Mouse (Mus musculus) MEL (cell line): ENCODE measurements around the gene Ino80d. TPM values are rescaled to one million over a fixed set of nuclear protein-coding genes. Genes with fewer than 3 reads are reported as not detected.
A peak's percentile ranks its signal among the peaks of the same experiment; 100 is the strongest.

Experiments
- DNase-seq: peaks from one replicate; pipeline ENCODE4 v3.0.0; 2011; ENCODE audit warnings: low read depth, low spot score
- H3K27ac ChIP-seq: 2 replicates; pipeline ENCODE4 v1.5.1; 2012; ENCODE audit warnings: low read depth, mild to moderate bottlenecking, control low read depth, low read length, moderate library complexity; ENCODE audit not compliant: control insufficient read depth
- H3K27me3 ChIP-seq, 2 experiments: fragments of 150-350 bp in 1 of 2; sonication (generic) in 1 of 2; 2 replicates each; pipeline ENCODE4 v1.6.1; 2012; ENCODE audit warnings: low read length in 2 of 2, mild to moderate bottlenecking in 2 of 2, improper control_type of control experiment in 1 of 2, moderate library complexity in 1 of 2; ENCODE audit not compliant: insufficient read depth in 2 of 2, control insufficient read depth in 1 of 2
- H3K36me3 ChIP-seq, 2 experiments: 2 replicates each; pipeline ENCODE4 v1.6.1; 2012 to 2014; ENCODE audit warnings: low read length in 2 of 2, improper control_type of control experiment in 1 of 2, inconsistent platforms in 1 of 2, mild to moderate bottlenecking in 1 of 2; ENCODE audit not compliant: insufficient read depth in 2 of 2, control insufficient read depth in 1 of 2
- H3K4me1 ChIP-seq, 2 experiments: fragments of 150-350 bp in 1 of 2; sonication (generic) in 1 of 2; 2 replicates each; pipeline ENCODE4 v1.6.1; 2012; ENCODE audit warnings: low read length in 2 of 2, improper control_type of control experiment in 1 of 2, mild to moderate bottlenecking in 1 of 2; ENCODE audit not compliant: insufficient read depth in 2 of 2, control insufficient read depth in 1 of 2
- H3K4me3 ChIP-seq, 2 experiments: fragments of 150-350 bp in 1 of 2; sonication (generic) in 1 of 2; 2 replicates each; pipeline ENCODE4 v1.5.1; 2012; ENCODE audit warnings: low read depth in 2 of 2, low read length in 2 of 2, mild to moderate bottlenecking in 2 of 2, moderate library complexity in 2 of 2, control low read depth in 1 of 2, improper control_type of control experiment in 1 of 2; ENCODE audit not compliant: control insufficient read depth in 1 of 2, insufficient read depth in 1 of 2
- H3K79me2 ChIP-seq: 2 replicates; pipeline ENCODE4 v1.6.1; 2012; ENCODE audit warnings: mild to moderate bottlenecking, low read length, moderate library complexity; ENCODE audit not compliant: control insufficient read depth, poor library complexity, insufficient read depth
- H3K9ac ChIP-seq: 2 replicates; pipeline ENCODE4 v1.6.1; 2012; ENCODE audit warnings: low read depth, mild to moderate bottlenecking, control low read depth, low read length, moderate library complexity; ENCODE audit not compliant: control insufficient read depth, poor library complexity, severe bottlenecking
- H3K9me3 ChIP-seq: fragments of 150-350 bp; sonication (generic); replicated peaks from 2 replicates; pipeline ENCODE4 v1.6.1; 2012; ENCODE audit warnings: mild to moderate bottlenecking, low read length, improper control_type of control experiment, moderate library complexity; ENCODE audit not compliant: insufficient read depth
- E2F4 ChIP-seq: IDR thresholded peaks from 2 replicates; pipeline ENCODE4 v1.6.1; 2011; ENCODE audit warnings: low read depth, low read length, improper control_type of control experiment, borderline replicate concordance
- EP300 ChIP-seq, 2 experiments: IDR thresholded peaks; 2 replicates each; pipeline ENCODE4 v1.6.1; 2011; ENCODE audit warnings: improper control_type of control experiment in 2 of 2, low read length in 2 of 2, low read depth in 1 of 2, mild to moderate bottlenecking in 1 of 2
- ETS1 ChIP-seq: IDR thresholded peaks from 2 replicates; pipeline ENCODE4 v1.6.1; 2012; ENCODE audit warnings: low read depth, mild to moderate bottlenecking, inconsistent platforms, low read length, improper control_type of control experiment, moderate library complexity
- GABPA ChIP-seq: IDR thresholded peaks from 2 replicates; pipeline ENCODE4 v1.6.1; 2012; ENCODE audit warnings: low read depth, mild to moderate bottlenecking, inconsistent platforms, low read length, improper control_type of control experiment, moderate library complexity
- GATA1 ChIP-seq: IDR thresholded peaks from 2 replicates; pipeline ENCODE4 v1.6.1; 2011; ENCODE audit warnings: low read depth, low read length, improper control_type of control experiment
- KAT2A ChIP-seq: conservative IDR thresholded peaks from 2 replicates; pipeline ENCODE4 v1.6.1; 2012; ENCODE audit warnings: low read depth, low read length, improper control_type of control experiment, inconsistent platforms
- MXI1 ChIP-seq: IDR thresholded peaks from 2 replicates; pipeline ENCODE4 v1.6.1; 2011; ENCODE audit warnings: mild to moderate bottlenecking, low read depth, low read length, improper control_type of control experiment
- MYC ChIP-seq: IDR thresholded peaks from 2 replicates; pipeline ENCODE4 v1.6.1; 2011; ENCODE audit warnings: low read depth, mild to moderate bottlenecking, low read length, improper control_type of control experiment, moderate library complexity
- NELFE ChIP-seq: IDR thresholded peaks from 2 replicates; pipeline ENCODE4 v1.6.1; 2011; ENCODE audit warnings: low read depth, low read length, improper control_type of control experiment
- NRF1 ChIP-seq: IDR thresholded peaks from 2 replicates; pipeline ENCODE4 v1.6.1; 2014; ENCODE audit warnings: low read depth, mild to moderate bottlenecking, inconsistent platforms, low read length, improper control_type of control experiment, moderate library complexity; ENCODE audit not compliant: poor library complexity, insufficient read depth, severe bottlenecking
- POLR2A ChIP-seq, 2 experiments: IDR thresholded peaks; 2 replicates each; pipeline ENCODE4 v1.6.1; 2011 to 2012; ENCODE audit warnings: low read length in 2 of 2, mild to moderate bottlenecking in 2 of 2, control low read depth in 1 of 2, improper control_type of control experiment in 1 of 2, low read depth in 1 of 2, moderate library complexity in 1 of 2; ENCODE audit not compliant: control insufficient read depth in 1 of 2, insufficient read depth in 1 of 2, poor library complexity in 1 of 2
- RCOR1 ChIP-seq: IDR thresholded peaks from 2 replicates; pipeline ENCODE4 v1.6.1; 2012; ENCODE audit warnings: low read depth, mild to moderate bottlenecking, inconsistent platforms, low read length, improper control_type of control experiment
- SMC3 ChIP-seq: IDR thresholded peaks from 2 replicates; pipeline ENCODE4 v1.6.1; 2011; ENCODE audit warnings: low read depth, low read length, improper control_type of control experiment
- TCF12 ChIP-seq: IDR thresholded peaks from 2 replicates; pipeline ENCODE4 v1.6.1; 2014; ENCODE audit warnings: low read depth, mild to moderate bottlenecking, inconsistent platforms, low read length, improper control_type of control experiment, moderate library complexity
- UBTF ChIP-seq: IDR thresholded peaks from 2 replicates; pipeline ENCODE4 v1.6.1; 2012; ENCODE audit warnings: low read depth, mild to moderate bottlenecking, inconsistent platforms, low read length, improper control_type of control experiment, moderate library complexity, borderline replicate concordance; ENCODE audit not compliant: insufficient read depth
- USF1 ChIP-seq: IDR thresholded peaks from 2 replicates; pipeline ENCODE4 v1.6.1; 2014; ENCODE audit warnings: low read depth, mild to moderate bottlenecking, inconsistent platforms, low read length, improper control_type of control experiment, moderate library complexity
- USF2 ChIP-seq, 2 experiments: IDR thresholded peaks; 2 replicates each; pipeline ENCODE4 v1.6.1; 2011 to 2012; ENCODE audit warnings: improper control_type of control experiment in 2 of 2, low read length in 2 of 2, borderline replicate concordance in 1 of 2, inconsistent platforms in 1 of 2, low read depth in 1 of 2, mild to moderate bottlenecking in 1 of 2; ENCODE audit not compliant: insufficient read depth in 1 of 2
- ZMIZ1 ChIP-seq: IDR thresholded peaks from 2 replicates; pipeline ENCODE4 v1.6.1; 2012; ENCODE audit warnings: low read depth, mild to moderate bottlenecking, inconsistent platforms, low read length, improper control_type of control experiment, moderate library complexity
- ZNF384 ChIP-seq: IDR thresholded peaks from 2 replicates; pipeline ENCODE4 v1.6.1; 2012; ENCODE audit warnings: low read depth, mild to moderate bottlenecking, inconsistent platforms, low read length, improper control_type of control experiment
- polyA plus RNA-seq, 2 experiments: library from polyadenylated mRNA; stranded (reverse) in 1 of 2; unstranded in 1 of 2; fragments of >175 nt in 1 of 2; fragments of >200 nt in 1 of 2; gene quantifications; 2 replicates each; pipeline versions ENCODE4 v1.2.1 to v1.2.4; 2012; ENCODE audit warnings: low replicate concordance in 2 of 2, low read depth in 1 of 2; ENCODE audit not compliant: insufficient read length in 2 of 2, insufficient read depth in 1 of 2, missing spikeins in 1 of 2
- total RNA-seq: library from RNA; depleted of rRNA; stranded (reverse); fragments of 300-350 nt; gene quantifications from 2 replicates; pipeline ENCODE4 v1.2.3, GENCODE M21; 2012

Ino80d gene
- total and polyA plus RNA-seq, 3 experiments: 4.0 to 5.8 TPM; not detected in 1

- Histone ChIP-seq H3K9ac (no peak overlapping the region), H3K79me2 (no peaks in the 10 kb centered on the region), H3K9me3 (no peaks in the 10 kb centered on the region), H3K4me1 (peaks cover 3 to 4% of the 10 kb centered on the region in 2 experiments), H3K27me3 (no peaks in the 10 kb centered on the region), H3K36me3 (peaks cover 2 to 11% of the 10 kb centered on the region in 2 experiments), H3K27ac (no peak overlapping the region), H3K4me3 (no peak overlapping the region)
- TF ChIP-seq EP300 (IDR thresholded peaks at IDR 0.05; ENCODE audit: low read depth in 1 of 2, low read length in 2 of 2) (peak in 1 of 2 experiments; percentile 51; a peak in 1 of 4 replicates), NRF1 (peak; percentile 71), MXI1 (peak; percentile 45; the same call in 1 of the 2 replicates), ETS1 (peak; percentile 34; the same call in 1 of the 2 replicates), E2F4 (no peak), ZMIZ1 (no peak), MYC (0 out of 2 replicates have a peak, but pooled peaks have one; percentile 23), ZNF384 (no peak), GATA1 (peak; percentile 56)
- DNase-seq: peak; percentile 64
Measured at GRCm38 (mm10) chr1:63049977-63050376, 64.5 kb downstream of the Ino80d start.

GRCm38 (mm10) chr1:63047983-63048382, 66.5 kb downstream of the Ino80d start:
- Histone ChIP-seq H3K9me3 (no peaks in the 10 kb centered on the region), H3K36me3 (peaks cover 0 to 11% of the 10 kb centered on the region in 2 experiments), H3K4me3 (no peak overlapping the region), H3K9ac (no peak overlapping the region), H3K4me1 (peaks cover 3 to 4% of the 10 kb centered on the region in 2 experiments), H3K79me2 (no peaks in the 10 kb centered on the region), H3K27me3 (no peaks in the 10 kb centered on the region), H3K27ac (no peak overlapping the region)
- TF ChIP-seq E2F4 (no peak), USF2 (IDR thresholded peaks at IDR 0.05; ENCODE audit: borderline replicate concordance in 1 of 2, insufficient read depth in 1 of 2, low read depth in 1 of 2, low read length in 2 of 2) (no peak), TCF12 (no peak), EP300 (IDR thresholded peaks at IDR 0.05; ENCODE audit: low read depth in 1 of 2, low read length in 2 of 2) (no peak), ZNF384 (no peak), GABPA (no peak), MYC (no peak), NRF1 (no peak), POLR2A (IDR thresholded peaks at IDR 0.05; ENCODE audit: control insufficient read depth in 1 of 2, insufficient read depth in 1 of 2, low read depth in 1 of 2, low read length in 2 of 2, poor library complexity in 1 of 2) (no peak), NELFE (no peak), GATA1 (no peak), USF1 (no peak), SMC3 (no peak), RCOR1 (no peak), UBTF (no peak), KAT2A (no peak), ZMIZ1 (no peak)
- DNase-seq: no peak
